Mouse (Mus musculus) left cerebral cortex, postnatal 25 days (tissue): ENCODE results near the gene Tyrp1. TPM values are rescaled to one million over a fixed set of nuclear protein-coding genes. Genes with fewer than 3 reads are reported as not detected.

ENCODE experiments used
- DNase-seq, 2 experiments: peaks; one replicate each; pipeline ENCODE4 v3.0.0; 2022; ENCODE audit warnings: low spot score in 2 of 2, mixed read lengths in 1 of 2
- intact Hi-C: fragments of 180-260 bp; cut with DNase I; formaldehyde crosslinking; loops from one replicate; pipeline ENCODE4 v1.15.1; 2025
- total RNA-seq, 2 experiments: library from RNA; stranded (reverse); gene quantifications; 2 replicates each; pipeline ENCODE4 v1.2.3; 2021

Gene Tyrp1
- total RNA-seq, 2 experiments from 2014 or later: 0.27 TPM; not detected in 1

DNA sequence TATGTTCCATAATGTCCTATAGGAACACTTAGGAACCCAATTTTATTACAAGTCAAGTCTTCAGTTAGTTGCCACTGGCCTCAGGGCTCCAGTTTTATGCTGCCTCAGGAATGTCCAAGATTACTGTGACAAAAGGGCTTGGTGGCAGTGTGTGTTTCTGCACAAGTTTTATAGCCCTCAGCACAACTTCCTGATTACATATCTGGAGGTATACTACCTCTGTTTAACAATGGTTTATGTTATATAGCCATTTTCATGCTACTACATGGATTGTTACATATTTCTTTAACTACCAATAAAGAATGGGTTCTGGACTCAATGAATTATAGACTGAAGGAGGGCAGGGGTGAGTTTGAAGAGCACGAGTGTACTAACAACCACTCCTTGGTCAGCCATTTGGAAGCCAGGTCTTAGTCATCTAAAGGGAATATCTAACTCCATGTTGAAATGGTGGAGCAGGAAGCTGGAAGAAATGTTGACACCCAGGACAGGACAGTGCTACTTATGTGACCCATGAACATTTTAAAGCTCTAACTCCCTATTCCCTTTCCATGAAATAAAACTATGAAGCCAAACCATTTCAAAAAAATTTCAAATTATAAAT is 48.2 kb downstream of the Tyrp1 start:
- no peak for DNase-seq
- intact Hi-C loops: no loop called here

DNA sequence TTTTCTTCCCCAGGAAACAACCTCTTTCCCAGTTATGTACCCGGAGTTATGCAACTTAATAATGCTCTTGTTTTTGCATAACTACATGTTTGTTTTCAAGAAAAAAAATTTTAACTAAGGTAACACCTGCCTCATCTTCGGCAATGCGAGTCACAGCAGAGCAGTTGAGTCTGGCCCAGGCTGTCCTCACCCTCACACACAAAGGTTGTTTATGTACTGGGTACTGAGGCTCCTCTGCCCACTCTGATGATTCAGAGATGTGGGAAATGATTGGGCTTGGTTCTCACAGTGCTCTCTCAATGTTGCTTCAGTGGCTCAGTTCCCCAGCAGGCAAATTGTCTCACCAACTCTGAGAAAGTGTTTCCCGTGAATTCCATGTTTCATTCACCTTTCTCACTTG is 52.7 kb downstream of the Tyrp1 start:
- peak in 1 of 2 experiments; percentile 21 for DNase-seq
- intact Hi-C loops: no loop called here

DNA sequence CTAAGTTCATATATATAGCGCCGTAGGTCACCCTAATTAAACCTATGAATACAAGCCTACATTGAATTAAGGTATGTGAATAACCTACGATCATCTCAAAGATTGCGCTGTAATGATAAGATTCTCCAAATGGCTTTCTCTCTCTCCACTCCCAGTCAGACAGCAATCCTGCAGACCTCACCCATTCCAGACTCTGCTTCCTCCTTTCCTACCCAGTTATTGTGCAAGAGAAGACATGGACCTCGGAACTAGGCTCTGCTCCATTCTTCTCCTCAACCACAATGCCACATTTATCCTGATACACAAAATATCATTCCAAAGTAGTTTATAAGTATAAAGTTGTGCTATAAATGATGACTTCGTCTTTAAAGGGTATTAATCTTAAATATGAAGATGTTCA is 57.1 kb downstream of the Tyrp1 start:
- DNase-seq: no peak

GRCm38 (mm10) chr4:80895278-80895894 is 61.5 kb downstream of the Tyrp1 start:
- intact Hi-C loops: no loop called here
- DNase-seq: no peak

More for the DNA sequence above, 57.1 kb downstream of the Tyrp1 start:
- intact Hi-C loops: no loop called here

Other genes with a start within 250 kb of the Tyrp1 start
- gene Lurap1l, start 76.5 kb downstream of the Tyrp1 start, total RNA-seq: 1 to 10 TPM; 9.1 to 9.7 TPM